ENCODE assay signal across 9 mouse cellular contexts in the genomic region with DNA sequence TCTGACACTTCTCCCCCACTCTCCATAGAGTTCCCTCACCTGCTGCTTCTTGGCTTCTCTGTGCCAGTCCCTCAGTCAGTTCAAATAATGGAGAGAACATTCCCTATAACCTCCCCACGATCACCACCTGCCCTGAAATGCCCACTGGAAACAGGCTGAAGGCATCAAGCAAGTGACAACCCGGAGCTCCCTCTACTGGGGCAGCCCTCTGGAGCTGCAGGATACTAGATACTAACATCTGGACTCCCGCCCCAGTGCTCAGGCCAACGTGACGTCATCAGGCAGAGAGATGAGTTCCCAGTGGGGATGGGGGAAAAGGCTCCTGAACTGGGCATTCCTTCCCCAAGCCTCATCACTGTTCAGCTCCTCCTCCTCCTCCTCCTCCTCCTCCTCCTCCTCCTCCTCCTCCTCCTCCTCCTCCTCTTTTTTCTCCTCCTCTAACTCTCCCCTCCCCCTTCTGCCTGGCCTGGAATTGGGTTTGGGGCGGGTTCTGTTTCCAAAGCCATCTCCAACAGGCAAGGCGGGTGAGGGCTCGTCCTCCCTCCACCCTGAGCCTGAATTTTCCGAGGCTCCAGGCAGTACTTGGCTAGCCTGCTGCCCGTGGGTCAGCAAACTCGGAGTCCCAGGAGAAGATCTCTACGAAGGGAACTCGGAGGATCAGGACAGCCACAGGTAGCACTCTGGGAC. TPM values are rescaled to one million over a fixed set of nuclear protein-coding genes. Genes with fewer than 3 reads are reported as not detected.
DNase-seq lines count a peak whose midpoint lies in the region; ATAC-seq and TF ChIP-seq lines count a peak whose summit lies in the region.
"Had no signal": no experiment of that assay in that cellular context is flagged by ENCODE, and none has a peak within 500 bp of the region (broad histone marks: within the 10 kb centered on the region; RNA-seq: fewer than 3 reads in every experiment).

A gene (plus strand): TSS at position 508 of the 687 bp plus-strand sequence.

- TF ChIP-seq POLR2A in heart, adult 2 months (IDR thresholded peaks at IDR 0.05; ENCODE audit: insufficient read depth, low read depth, low read length), result peak; percentile 57; the same call in 1 of the 2 replicates

- no peaks in the 10 kb centered on the region for H3K27me3 ChIP-seq in heart, adult 2 months (ENCODE audit: control insufficient read depth, insufficient read depth, low read length)
- H3K27me3 ChIP-seq in heart, embryonic 12.5 days (replicated peaks), result 0 out of 2 replicates have a peak, but pooled peaks cover 8% of the 10 kb centered on the region
- no peaks in the 10 kb centered on the region for H3K27me3 ChIP-seq in lung, embryonic 15.5 days

- H3K4me2 ChIP-seq in heart, embryonic 12.5 days, result no peak within 1 kb of the TSS
- no peak within 1 kb of the TSS for H3K4me2 ChIP-seq in lung, embryonic 15.5 days

- peak within 1 kb of the TSS; percentile 36 for H3K4me3 ChIP-seq in heart, adult 2 months
- H3K4me3 ChIP-seq in heart, embryonic 12.5 days, result no peak within 1 kb of the TSS
- H3K4me3 ChIP-seq in lung, embryonic 15.5 days, result no peak within 1 kb of the TSS
- H3K4me3 ChIP-seq: erythroblast, embryonic 14.5 days had no signal

- peak within 1 kb of the TSS; percentile 79 for H3K27ac ChIP-seq in heart, adult 2 months
- no peak within 1 kb of the TSS for H3K27ac ChIP-seq in heart, embryonic 12.5 days (ENCODE audit: poor library complexity, severe bottlenecking)
- H3K27ac ChIP-seq in lung, embryonic 15.5 days, result peak within 1 kb of the TSS; percentile 15; the same call in 1 of the 2 replicates

- ATAC-seq in heart, embryonic 12.5 days (ENCODE audit: insufficient number of reproducible peaks, low FRiP score), result no peak
- ATAC-seq in lung, embryonic 15.5 days (ENCODE audit: borderline replicate concordance, extremely low read depth, low FRiP score, low TSS enrichment), result no peak

- H3K9me3 ChIP-seq in heart, embryonic 12.5 days (replicated peaks), result no peaks in the 10 kb centered on the region
- H3K9me3 ChIP-seq in lung, embryonic 15.5 days, result no peaks in the 10 kb centered on the region

- H3K79me2 ChIP-seq in heart, adult 2 months (replicated peaks; ENCODE audit: control insufficient read depth, insufficient read depth, low read length), result no peaks in the 10 kb centered on the region

- H3K36me3 ChIP-seq in heart, adult 2 months (ENCODE audit: control insufficient read depth, insufficient read depth, low read length), result no peaks in the 10 kb centered on the region
- no peaks in the 10 kb centered on the region for H3K36me3 ChIP-seq in heart, embryonic 12.5 days
- no peaks in the 10 kb centered on the region for H3K36me3 ChIP-seq in lung, embryonic 15.5 days

- peak within 1 kb of the TSS; percentile 54 for H3K9ac ChIP-seq in heart, adult 2 months (ENCODE audit: low read depth, low read length)
- no peak within 1 kb of the TSS for H3K9ac ChIP-seq in heart, embryonic 12.5 days
- H3K9ac ChIP-seq in lung, embryonic 15.5 days, result no peak within 1 kb of the TSS

- peak; percentile 51 for TF ChIP-seq CTCF in heart, adult 2 months (IDR thresholded peaks at IDR 0.05)

- TF ChIP-seq EP300 in heart, adult 2 months (IDR thresholded peaks at IDR 0.05; ENCODE audit: insufficient read depth, low read depth, low read length), result 0 out of 2 replicates have a peak, but pooled peaks have one; percentile 23

- intact Hi-C loops in heart, adult 2 months (cut with DNase I), result no loop called here
- intact Hi-C loops in gastrocnemius, postnatal 14 days (cut with DNase I; ENCODE audit: low total_unique reads), result no loop called here

- no peaks in the 10 kb centered on the region; the same call in 1 of the 2 replicates for H3K4me1 ChIP-seq in heart, adult 2 months (ENCODE audit: control insufficient read depth, insufficient read depth, low read length)
- peaks cover 5% of the 10 kb centered on the region for H3K4me1 ChIP-seq in heart, embryonic 12.5 days (replicated peaks)
- H3K4me1 ChIP-seq in lung, embryonic 15.5 days, result peaks cover 26% of the 10 kb centered on the region

- 26% methylated on average over 13 of the region's 13 CpGs for WGBS in heart, adult 2 months
- 28% methylated on average over 13 of the region's 13 CpGs for WGBS in heart, embryonic 12.5 days
- 31% methylated on average over 12 of the region's 13 CpGs for WGBS in lung, embryonic 15.5 days

- peak; percentile 82 to 87 for DNase-seq in heart, adult 2 months
- peak; percentile 90 for DNase-seq in adipocyte (ENCODE audit: low spot score)
- DNase-seq in gastrocnemius, postnatal 14 days, result peak; percentile 86
- DNase-seq in spleen, postnatal 36 days (ENCODE audit: low spot score in 2 of 2), result no peak
- no peak for DNase-seq in thymus, postnatal 36 days
- no peak for DNase-seq in adrenal gland, adult 2 months

RNA-seq across cellular contexts. Expression of the gene that starts here (rescaled TPM):
- 1 to 10 TPM; 2.9 to 4.0 TPM for total RNA-seq in heart, adult 2 months (2021)
- polyA plus RNA-seq in heart, adult 2 months (2012; rRNA removed), result 10.8 and 16.4 TPM in 2 replicates
- polyA plus RNA-seq in heart, embryonic 12.5 days (2016; fragmentation: Nextera tagmentation; extraction: Ambion mirVana), result 0.13 and 0.26 TPM in 2 replicates
- total RNA-seq in gastrocnemius, postnatal 14 days (2021), result 1 to 10 TPM; 3.9 to 7.4 TPM
- polyA plus RNA-seq in lung, embryonic 15.5 days (2015; fragmentation: Nextera tagmentation; extraction: Ambion mirVana), result 2.1 TPM in 2 replicates
- 1 to 10 TPM; 1.2 to 2.8 TPM for total RNA-seq in adrenal gland, adult 2 months (2021)
- polyA plus RNA-seq in adrenal gland, adult 2 months (2012; rRNA removed), result 6.9 and 8.4 TPM in 2 replicates
- polyA plus RNA-seq: erythroblast, embryonic 14.5 days had no signal

Comparison
In these comparisons a context has a peak if more than half of its experiments do, and no peak if none do; other contexts are left out.
1. DNase-seq: peak in heart, adult 2 months (2 of 2), adipocyte (single experiment) and gastrocnemius, postnatal 14 days (single experiment); none in spleen, postnatal 36 days (0 of 2), thymus, postnatal 36 days (0 of 2) and adrenal gland, adult 2 months (single experiment).